Mouse (Mus musculus) CD4-positive, CD25-positive, alpha-beta regulatory T cell, adult 4 months (primary cell): Measurements from ENCODE around the gene Gm13290. TPM values are rescaled to one million over a fixed set of nuclear protein-coding genes. Genes with fewer than 3 reads are reported as not detected.
"Not testable (repeated sequence)": the region's sequence is repeated elsewhere in the genome, so short reads cannot be mapped to it uniquely, and the experiment has no call there.

ENCODE experiments used
- ATAC-seq: one replicate; pipeline ENCODE4 v1.8.0; 2017
- polyA plus RNA-seq, 2 experiments: library from polyadenylated mRNA; unstranded; fragments of 100-300 nt; shearing (Covaris generic); gene quantifications; one replicate each; pipeline ENCODE4 v1.2.1; 2017

Gene Gm13290
- not detected for polyA plus RNA-seq

DNA sequence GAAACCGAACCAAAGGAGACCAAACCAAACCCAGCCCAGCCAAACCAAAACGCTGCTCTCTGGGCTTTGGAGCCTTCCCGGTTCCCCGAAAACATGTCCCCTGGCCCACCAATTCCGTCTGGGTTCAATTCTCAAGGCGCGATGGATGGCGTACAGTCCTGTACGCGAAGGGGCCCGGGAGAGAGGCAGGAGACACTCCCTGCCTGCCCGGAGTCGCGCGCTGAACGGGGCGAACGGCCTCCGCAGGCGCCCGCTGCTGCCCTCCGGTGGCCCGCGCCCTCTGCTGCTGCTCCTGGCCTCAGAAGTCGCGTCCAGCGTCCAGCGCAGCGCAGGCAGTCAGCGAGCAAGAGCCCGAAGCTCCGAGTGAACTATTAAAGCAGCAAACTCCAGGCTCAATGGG is at the start of gene Gm13290:
Gene Gm13290 (plus strand): TSS at position 301 of the 400 bp plus-strand sequence.
- ATAC-seq, result not testable (repeated sequence)

DNA sequence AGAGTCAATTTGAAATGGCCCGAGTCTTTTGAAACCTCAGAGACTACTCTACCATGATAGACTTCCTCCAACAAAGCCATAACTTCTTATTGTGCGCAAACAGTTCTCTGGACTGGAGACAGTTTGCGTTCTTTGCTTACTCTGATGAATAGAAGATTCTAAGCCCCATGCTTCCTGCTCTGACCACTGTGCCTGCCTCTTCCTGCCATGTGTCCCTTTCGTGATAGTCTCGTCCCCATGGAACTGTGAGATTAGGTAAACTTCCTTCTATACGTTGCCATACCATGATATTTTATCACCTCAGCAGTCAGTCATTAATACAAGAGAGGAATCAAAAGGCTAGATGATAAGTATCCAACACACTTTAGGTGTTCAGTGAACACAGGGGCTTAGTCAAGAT is 46.9 kb upstream of the Gm13290 start:
- ATAC-seq, result no peak

DNA sequence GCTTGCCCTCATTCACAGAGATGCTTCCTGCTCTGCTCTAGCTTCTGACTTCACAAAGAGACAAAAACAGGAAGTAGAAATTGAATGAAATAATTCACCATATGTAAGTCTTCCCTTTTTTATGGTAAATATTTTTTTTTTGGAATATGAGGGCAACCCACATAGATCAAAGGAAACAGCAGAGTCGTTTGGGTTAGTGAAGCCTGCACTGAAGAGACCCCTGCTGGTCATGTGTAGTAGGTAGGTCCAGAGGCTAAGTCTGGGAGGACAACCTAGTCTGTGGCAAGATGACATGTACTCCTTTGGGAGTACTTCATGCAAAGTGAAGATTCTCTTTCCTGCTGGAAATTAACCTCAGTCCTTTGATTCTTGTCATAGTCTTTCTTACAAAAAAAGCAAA is 46.3 kb upstream of the Gm13290 start:
- peak; percentile 85 for ATAC-seq

GRCm38 (mm10) chr4:88738480-88738879 is 35.2 kb upstream of the Gm13290 start:
- ATAC-seq, result peak; percentile 75

DNA sequence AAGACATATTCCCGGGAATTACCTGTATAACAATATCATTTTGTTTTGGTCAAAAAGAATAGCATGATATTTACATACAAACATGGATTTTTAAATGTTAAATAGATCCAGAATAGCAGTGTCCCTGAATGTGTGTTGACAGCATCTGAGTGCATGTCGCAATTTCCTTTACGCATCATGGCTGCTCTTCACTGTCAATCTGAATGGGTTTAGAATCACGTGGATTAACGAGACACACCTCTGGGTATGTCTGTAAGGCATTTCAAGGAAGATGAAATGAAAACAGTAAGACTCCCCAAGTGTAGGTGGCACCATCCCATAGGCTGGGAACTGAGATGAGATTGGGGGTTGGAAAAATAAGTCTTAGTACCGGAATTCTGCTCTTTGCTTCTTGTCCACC is 34.6 kb upstream of the Gm13290 start:
- no peak for ATAC-seq

- ATAC-seq, result no peak
These were observed 32.2 kb upstream of the Gm13290 start for GRCm38 (mm10) chr4:88741426-88741825.

DNA sequence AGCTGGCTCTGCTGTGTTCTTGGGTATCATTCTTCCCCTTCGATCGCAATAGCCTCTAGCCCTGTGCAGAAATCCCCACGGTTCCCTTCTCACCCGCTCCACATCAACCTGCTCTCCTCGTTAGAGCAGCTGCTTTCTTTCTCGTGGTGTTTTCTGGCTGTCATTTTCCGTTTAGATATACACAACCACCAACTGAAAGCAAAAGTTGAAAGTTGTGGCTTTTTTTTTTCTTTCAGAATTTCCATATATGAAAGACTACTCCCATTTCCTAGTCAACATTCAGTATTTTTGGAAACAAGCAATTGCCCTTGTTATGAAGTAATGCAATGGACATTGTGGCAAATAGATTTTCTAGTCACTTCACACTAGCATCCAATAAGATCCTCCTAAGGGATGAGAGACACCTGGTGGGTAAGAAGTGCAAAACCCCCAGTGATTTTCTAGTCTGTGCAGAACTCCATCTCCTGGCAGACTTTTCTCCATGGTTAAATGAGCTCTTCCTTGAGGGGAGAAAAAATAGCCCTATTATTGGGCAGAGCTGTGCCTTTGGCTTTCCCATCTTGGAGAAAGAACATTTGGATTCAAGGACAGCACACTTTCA is 30.8 kb upstream of the Gm13290 start:
- ATAC-seq, result peak; percentile 66

- peak; percentile 38 for ATAC-seq
These were observed 29.4 kb upstream of the Gm13290 start for GRCm38 (mm10) chr4:88744207-88744606.

DNA sequence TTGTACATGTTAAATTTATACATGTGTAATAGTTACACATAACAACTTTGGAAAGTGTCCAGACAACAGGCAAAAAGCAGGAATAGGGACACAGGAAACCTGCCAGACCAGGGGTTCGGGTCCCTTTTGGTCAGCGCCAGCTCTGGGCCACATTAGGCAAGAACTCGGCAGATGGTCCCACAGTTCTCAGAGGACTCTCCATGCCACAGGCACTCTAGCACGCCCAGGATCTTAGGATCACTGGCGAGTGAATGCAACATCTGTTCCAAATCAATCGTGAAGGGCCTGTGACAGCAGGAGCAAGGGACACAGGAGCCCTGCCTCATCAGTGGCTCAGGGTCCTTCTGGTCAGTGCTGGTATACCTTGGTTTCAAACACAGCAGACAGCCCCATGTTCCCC is 23.7 kb upstream of the Gm13290 start:
- no peak for ATAC-seq

- not testable (repeated sequence) for ATAC-seq
These were observed 18.8 kb upstream of the Gm13290 start, which contains the start of gene Gm13271 for GRCm38 (mm10) chr4:88754818-88755340. Gm13271 (plus strand) TSS chr4:88754868.

DNA sequence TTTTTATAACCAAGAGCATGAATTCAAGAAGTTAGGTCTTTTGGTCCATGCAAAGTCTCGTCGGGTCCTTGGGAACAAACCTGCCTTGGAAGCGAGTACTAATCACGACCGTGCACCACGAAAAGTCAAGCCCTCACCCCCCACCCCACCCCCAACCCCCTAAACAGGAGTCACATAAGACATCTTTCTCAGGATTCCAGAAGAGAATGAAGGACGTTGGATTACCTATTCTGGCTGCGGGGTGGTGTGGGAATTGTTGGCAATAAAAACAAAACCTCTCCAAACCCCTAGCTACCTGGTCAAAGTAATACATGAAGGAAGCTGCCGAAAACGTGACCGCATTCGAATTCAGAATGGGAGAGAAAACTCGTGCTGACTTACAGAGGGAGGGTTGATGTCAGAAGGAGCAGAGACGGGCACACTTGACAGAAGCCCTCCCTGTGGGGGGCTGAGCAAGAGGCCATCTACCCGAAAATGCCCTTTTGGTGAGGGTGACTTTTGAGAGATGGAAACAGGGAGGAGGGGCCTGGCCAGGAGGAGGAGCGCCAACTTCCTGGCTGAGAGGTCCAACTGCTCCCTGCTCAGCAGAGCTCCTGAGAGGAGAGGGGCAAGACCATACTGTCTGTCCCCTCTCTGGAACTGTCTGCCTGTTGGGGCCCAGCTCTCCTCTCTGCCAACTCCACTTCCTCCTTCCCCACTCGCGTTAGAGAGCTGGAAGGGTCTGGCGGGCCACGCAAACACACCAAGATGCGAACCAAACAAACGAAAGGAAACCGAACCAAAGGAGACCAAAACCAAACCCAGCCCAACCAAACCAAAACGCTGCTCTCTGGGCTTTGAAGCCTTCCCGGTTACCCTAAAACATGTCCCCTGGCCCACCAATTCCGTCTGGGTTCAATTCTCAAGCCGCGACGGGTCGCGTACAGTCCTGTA is 16.8 kb upstream of the Gm13290 start:
- ATAC-seq, result not testable (repeated sequence)

- peak; percentile 100 for ATAC-seq
These were observed 16.0 kb upstream of the Gm13290 start for GRCm38 (mm10) chr4:88757628-88758031.

GRCm38 (mm10) chr4:88758751-88759150 is 14.9 kb upstream of the Gm13290 start:
- ATAC-seq, result not testable (repeated sequence)

- ATAC-seq, result not testable (repeated sequence)
These were observed 13.9 kb upstream of the Gm13290 start, which contains the start of gene Gm13283 for GRCm38 (mm10) chr4:88759610-88760268. Gm13283 (plus strand) TSS chr4:88760119.

- ATAC-seq, result not testable (repeated sequence)
These were observed 13.2 kb upstream of the Gm13290 start for GRCm38 (mm10) chr4:88760431-88760830.

DNA sequence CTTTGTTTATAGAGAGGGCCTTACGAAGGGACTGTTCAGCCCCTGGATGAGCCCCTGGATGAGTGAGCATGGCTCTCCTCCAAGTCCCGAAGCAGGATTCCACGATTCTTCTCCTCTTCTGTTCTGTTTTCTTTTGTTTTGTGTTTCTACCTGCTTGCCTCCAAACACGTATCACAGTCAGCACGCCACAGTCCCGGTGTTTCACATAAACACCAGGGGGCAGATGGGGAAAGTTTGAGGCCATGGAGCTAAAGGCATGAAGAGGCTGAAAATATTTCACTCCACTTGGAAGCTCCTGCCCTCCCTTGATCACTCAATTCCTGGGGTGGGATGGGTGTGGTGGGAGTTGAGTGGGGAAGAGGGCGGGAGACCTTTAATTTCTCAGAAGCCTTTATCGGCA is 11.9 kb upstream of the Gm13290 start:
- ATAC-seq, result not testable (repeated sequence)

- ATAC-seq, result not testable (repeated sequence)
These were observed 11.3 kb upstream of the Gm13290 start for GRCm38 (mm10) chr4:88762341-88762740.

DNA sequence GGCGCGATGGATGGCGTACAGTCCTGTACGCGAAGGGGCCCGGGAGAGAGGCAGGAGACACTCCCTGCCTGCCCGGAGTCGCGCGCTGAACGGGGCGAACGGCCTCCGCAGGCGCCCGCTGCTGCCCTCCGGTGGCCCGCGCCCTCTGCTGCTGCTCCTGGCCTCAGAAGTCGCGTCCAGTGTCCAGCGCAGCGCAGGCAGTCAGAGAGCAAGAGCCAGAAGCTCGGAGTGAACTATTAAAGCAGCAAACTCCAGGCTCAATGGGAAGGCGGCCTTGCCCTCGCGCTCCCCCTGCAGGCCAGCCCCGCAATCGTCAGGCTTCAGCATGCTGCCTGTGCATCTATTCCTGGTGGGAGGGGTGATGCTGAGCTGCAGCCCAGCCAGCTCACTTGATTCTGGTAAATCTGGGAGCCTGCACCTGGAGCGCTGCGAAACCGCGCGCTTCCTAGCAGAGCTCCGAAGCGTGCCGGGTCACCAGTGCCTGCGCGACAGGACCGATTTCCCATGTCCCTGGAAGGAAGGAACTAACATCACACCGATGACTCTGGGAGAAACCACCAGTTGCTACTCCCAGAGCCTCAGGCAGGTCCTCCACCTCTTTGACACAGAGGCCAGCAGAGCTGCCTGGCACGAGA is 10.1 kb upstream of the Gm13290 start:
- not testable (repeated sequence) for ATAC-seq

DNA sequence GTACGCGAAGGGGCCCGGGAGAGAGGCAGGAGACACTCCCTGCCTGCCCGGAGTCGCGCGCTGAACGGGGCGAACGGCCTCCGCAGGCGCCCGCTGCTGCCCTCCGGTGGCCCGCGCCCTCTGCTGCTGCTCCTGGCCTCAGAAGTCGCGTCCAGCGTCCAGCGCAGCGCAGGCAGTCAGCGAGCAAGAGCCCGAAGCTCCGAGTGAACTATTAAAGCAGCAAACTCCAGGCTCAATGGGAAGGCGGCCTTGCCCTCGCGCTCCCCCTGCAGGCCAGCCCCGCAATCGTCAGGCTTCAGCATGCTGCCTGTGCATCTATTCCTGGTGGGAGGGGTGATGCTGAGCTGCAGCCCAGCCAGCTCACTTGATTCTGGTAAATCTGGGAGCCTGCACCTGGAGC is 3.0 kb downstream of the Gm13290 start, which contains the start of gene Gm13289:
Gene Gm13289 (plus strand): TSS at position 301 of the 400 bp plus-strand sequence.
- ATAC-seq, result not testable (repeated sequence)

DNA sequence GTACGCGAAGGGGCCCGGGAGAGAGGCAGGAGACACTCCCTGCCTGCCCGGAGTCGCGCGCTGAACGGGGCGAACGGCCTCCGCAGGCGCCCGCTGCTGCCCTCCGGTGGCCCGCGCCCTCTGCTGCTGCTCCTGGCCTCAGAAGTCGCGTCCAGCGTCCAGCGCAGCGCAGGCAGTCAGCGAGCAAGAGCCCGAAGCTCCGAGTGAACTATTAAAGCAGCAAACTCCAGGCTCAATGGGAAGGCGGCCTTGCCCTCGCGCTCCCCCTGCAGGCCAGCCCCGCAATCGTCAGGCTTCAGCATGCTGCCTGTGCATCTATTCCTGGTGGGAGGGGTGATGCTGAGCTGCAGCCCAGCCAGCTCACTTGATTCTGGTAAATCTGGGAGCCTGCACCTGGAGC is 5.9 kb downstream of the Gm13290 start, which contains the start of gene Gm13272:
Gene Gm13272 (plus strand): TSS at position 301 of the 400 bp plus-strand sequence.
- ATAC-seq, result not testable (repeated sequence)

- ATAC-seq, result not testable (repeated sequence)
These were observed 6.7 kb downstream of the Gm13290 start for GRCm38 (mm10) chr4:88780320-88780719.

- not testable (repeated sequence) for ATAC-seq
These were observed 8.2 kb downstream of the Gm13290 start, which contains the start of gene Ifnz for GRCm38 (mm10) chr4:88781831-88782230. Ifnz (plus strand) TSS chr4:88782131.
